Mouse (Mus musculus): ENCODE measurements around the gene Capzb.
A peak's percentile ranks its signal among the peaks of the same experiment; 100 is the strongest.

Gene Capzb

GRCm38 (mm10) chr4:139270168-139270567 lies 77.5 kb downstream of the Capzb start:
- DNase-seq: no peak

- DNase-seq: no peak
Measured at GRCm38 (mm10) chr4:139271562-139271961, 78.9 kb downstream of the Capzb start.

- DNase-seq: no peak
Measured at GRCm38 (mm10) chr4:139272951-139273680, 80.4 kb downstream of the Capzb start.

- no peak for DNase-seq
Measured at GRCm38 (mm10) chr4:139274573-139274972, 81.9 kb downstream of the Capzb start.

GRCm38 (mm10) chr4:139276411-139276810 lies 83.7 kb downstream of the Capzb start:
- DNase-seq: no peak

- DNase-seq: no peak
Measured at GRCm38 (mm10) chr4:139280530-139280929, 87.8 kb downstream of the Capzb start.

- DNase-seq: peak; percentile 28
Measured at GRCm38 (mm10) chr4:139281791-139282345, 89.2 kb downstream of the Capzb start.

GRCm38 (mm10) chr4:139282955-139283417 lies 90.3 kb downstream of the Capzb start:
- DNase-seq: peak; percentile 64

- no peak for DNase-seq
Measured at GRCm38 (mm10) chr4:139284877-139285276, 92.2 kb downstream of the Capzb start.

GRCm38 (mm10) chr4:139286234-139286633 lies 93.5 kb downstream of the Capzb start:
- DNase-seq: no peak

GRCm38 (mm10) chr4:139287122-139287863 lies 94.6 kb downstream of the Capzb start:
- DNase-seq: peak; percentile 89

- peak; percentile 64 for DNase-seq
Measured at GRCm38 (mm10) chr4:139289017-139289416, 96.3 kb downstream of the Capzb start.

GRCm38 (mm10) chr4:139291099-139291498 lies 98.4 kb downstream of the Capzb start:
- no peak for DNase-seq

- DNase-seq: no peak
Measured at GRCm38 (mm10) chr4:139292038-139292437, 99.3 kb downstream of the Capzb start.

GRCm38 (mm10) chr4:139297566-139297965 lies 104.9 kb downstream of the Capzb start:
- peak; percentile 55 for DNase-seq

GRCm38 (mm10) chr4:139298671-139299366 lies 106.1 kb downstream of the Capzb start:
- no peak for DNase-seq

- DNase-seq: no peak
Measured at GRCm38 (mm10) chr4:139301780-139302179, 109.1 kb downstream of the Capzb start.

GRCm38 (mm10) chr4:139302241-139302640 lies 109.5 kb downstream of the Capzb start:
- DNase-seq: no peak

GRCm38 (mm10) chr4:139305521-139305920 lies 112.8 kb downstream of the Capzb start:
- DNase-seq: no peak

GRCm38 (mm10) chr4:139307916-139308315 lies 115.2 kb downstream of the Capzb start:
- no peak for DNase-seq

- no peak for DNase-seq
Measured at GRCm38 (mm10) chr4:139309651-139310050, 117.0 kb downstream of the Capzb start.

GRCm38 (mm10) chr4:139310171-139310898 lies 117.6 kb downstream of the Capzb start, which contains the start of the genes Pqlc2 and Akr7a5:
TSS of gene Pqlc2 (minus strand) at chr4:139310708.
TSS of gene Akr7a5 (plus strand) at chr4:139310744.
- peak; percentile 100 for DNase-seq
